Mouse (Mus musculus) spleen, postnatal 10 days (tissue): ENCODE measurements around the gene Keap1.
A peak's percentile ranks its signal among the peaks of the same experiment; 100 is the strongest.
"Not testable (repeated sequence)": the region's sequence is repeated elsewhere in the genome, so short reads cannot be mapped to it uniquely, and the experiment has no call there.

ENCODE experiments used
- DNase-seq, 2 experiments: peaks; one replicate each; pipeline ENCODE4 v3.0.0; 2021 to 2022; ENCODE audit warnings: low spot score in 2 of 2

Keap1 gene

DNA sequence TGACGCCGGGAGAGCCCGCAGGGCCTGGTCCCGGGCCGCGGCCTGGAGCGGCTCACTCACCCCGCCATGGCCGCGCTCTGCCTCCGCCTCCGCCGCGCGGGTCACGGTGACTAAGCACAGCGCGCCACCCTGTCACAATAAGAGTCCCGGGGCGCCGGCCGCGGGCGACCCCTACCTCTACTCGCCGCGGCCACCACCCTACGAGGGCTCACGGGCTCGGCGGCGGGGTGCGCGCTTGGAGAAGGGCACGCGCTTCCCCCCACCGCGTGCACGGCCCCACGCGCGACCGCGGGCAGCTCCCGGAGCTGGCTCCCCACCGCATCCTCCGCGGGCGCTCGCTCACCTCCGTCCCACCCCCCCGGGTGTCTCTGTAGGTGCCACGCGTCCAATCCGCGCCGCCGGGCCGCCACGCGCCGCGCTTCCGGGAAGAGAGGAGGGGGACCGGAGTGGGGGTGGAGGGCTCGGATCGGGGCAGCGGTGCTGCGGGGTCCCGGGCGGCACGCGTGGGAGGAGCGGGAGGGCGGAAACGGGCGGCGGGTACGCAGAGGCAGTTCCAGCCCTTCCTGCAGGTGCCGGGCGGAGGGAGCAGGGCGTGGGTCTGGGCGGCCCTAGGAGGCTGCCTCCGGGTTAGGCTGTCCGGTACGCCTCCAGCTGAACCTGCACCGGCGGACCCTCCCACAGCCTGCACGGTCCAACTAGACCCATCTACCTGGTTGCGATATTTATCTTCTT, at the start of gene Keap1:
Gene Keap1, minus strand, starts transcription at position 629 of the 732 bp plus-strand sequence.
- peak; percentile 90 to 91 for DNase-seq

- peak; percentile 54 to 57 for DNase-seq
Measured at GRCm38 (mm10) chr9:21288404-21289336, 49.5 kb upstream of the Keap1 start.

DNA sequence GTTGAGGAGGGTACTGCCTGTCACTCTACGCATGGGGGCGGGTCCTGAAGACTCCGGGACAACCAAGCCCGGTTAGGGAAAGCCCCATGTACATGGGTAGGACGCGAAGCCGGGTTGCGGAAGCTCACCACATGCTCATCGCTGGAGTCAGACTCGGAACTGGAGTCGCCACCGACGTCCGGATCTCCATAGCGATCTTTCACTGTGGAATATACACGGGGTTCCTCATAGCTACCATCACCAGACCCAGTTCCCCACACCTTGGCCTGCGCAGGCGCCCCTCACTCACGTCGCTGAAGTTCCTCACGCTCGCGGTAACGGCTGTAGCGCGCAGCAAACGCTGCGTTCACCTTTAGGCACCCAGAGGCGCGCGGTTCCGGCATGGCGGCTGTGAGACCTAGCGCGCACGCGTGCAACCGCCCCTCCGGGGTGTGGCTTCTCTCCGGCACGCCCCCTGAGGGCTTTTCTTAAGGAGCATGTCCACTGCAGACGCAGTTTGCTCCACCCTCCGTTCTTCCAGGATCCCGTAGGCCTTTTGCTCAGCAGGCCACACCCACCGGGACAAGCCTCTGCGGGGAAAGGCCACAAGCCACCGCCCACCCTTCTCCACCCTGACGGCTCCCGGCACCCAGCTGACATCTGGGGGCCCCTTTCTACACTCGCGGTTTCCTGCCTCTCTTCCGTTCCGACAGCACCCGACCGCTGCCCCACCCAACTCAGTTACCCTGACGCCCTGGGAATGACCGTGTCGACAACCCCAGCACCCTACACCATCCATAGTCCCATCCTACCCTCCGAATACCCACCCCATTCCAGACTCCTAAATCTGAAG, 48.6 kb upstream of the Keap1 start, which contains the start of gene Kri1:
Gene Kri1, minus strand, starts transcription at position 399 of the 832 bp plus-strand sequence.
- peak; percentile 98 for DNase-seq

DNA sequence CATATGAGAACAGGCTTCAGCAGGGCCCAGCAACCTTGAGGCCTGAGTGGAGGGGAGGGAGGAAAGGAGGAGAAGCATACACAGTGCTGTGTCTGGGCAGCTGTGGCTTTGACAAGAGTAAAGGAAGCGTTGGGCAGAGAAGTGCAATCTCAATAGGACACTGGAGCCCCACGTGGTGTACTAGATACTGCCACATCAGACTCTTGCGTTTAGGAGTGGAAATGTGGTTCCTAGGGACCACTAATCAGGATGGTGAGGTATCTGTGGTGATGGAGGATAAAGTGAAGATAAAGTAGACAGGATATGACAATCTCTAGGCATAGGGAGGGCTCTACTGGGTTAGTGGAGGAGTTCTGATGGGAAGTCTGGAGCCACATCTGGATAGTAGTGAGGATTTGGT, 47.6 kb upstream of the Keap1 start:
- no peak for DNase-seq

DNA sequence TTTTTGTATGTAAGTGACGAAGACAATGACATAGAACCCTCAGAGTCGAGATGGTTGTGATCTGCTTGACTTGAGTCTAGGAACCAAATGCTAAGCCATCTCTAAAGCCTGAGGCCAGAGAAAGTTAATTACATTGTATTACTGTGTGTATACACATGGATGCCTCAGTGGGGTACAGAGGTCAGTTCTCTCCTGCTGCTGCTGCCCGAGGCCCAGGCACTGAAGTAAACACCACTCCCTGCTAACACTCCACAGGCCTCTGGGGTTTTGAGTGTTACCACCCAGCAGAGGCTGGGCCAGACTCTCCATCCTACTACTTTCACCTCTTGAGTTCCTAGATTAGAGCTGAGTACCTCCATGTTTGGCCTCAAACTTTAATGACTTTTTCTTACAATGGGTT, 44.8 kb upstream of the Keap1 start:
- DNase-seq = no peak

DNA sequence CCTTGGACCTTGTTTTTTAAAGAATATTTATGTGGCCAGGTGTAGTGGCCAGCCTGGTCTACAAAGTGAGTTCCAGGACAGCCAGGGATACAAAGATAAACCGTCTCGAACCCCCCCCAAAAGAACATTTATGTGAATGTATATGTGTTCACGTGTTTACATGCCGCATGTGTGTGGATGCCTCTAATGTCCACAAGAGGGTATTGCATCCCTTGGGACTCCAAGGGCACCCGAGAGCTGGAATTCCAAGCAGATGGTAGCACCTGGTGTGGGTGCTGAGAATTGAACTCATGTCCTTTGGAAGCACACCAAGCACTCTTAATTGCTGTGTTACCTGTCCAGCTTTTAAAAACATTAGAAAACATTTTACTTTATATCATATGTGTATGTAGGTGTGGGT, 44.4 kb upstream of the Keap1 start:
- no peak for DNase-seq

GRCm38 (mm10) chr9:21277776-21278175, 38.6 kb upstream of the Keap1 start:
- DNase-seq = no peak

DNA sequence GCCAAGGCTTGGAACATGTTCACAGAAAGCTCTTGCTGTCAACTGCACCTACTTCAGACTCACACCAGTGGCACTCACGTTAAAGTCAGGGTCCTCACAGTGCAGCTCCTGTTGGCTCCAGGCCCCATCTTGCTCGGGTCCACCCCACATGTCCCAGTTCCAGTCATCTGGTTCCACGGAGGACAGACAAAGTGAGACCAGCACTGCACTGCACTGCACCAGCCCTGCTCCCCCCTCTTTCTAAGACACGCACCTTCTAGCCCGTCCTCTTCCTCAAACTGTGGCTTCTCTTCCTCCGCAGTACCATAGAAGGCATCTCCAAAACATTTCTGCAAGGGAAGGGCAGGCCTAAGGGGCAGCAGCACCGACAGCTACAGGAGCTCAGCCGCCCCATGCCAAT, 37.1 kb upstream of the Keap1 start:
- no peak for DNase-seq

DNA sequence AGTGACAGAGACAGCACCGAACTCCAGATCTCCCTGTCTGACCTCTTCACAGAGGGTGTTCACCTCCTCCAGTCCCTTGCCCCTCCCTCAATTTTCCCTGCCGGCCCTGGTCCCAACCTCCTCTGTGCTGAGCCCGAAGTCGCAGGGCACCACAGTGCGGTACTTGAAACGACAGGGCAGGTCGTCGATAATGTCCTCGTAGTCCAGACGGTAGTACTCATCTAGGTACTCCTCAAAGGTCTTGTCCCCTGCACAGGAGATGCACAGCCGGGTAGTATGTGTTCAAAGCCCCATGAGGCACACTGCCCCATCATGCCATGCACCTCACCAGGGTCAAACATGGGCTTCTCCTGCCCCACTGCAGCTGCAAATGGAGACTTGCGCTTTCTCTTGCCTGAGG, 36.6 kb upstream of the Keap1 start:
- DNase-seq = no peak

DNA sequence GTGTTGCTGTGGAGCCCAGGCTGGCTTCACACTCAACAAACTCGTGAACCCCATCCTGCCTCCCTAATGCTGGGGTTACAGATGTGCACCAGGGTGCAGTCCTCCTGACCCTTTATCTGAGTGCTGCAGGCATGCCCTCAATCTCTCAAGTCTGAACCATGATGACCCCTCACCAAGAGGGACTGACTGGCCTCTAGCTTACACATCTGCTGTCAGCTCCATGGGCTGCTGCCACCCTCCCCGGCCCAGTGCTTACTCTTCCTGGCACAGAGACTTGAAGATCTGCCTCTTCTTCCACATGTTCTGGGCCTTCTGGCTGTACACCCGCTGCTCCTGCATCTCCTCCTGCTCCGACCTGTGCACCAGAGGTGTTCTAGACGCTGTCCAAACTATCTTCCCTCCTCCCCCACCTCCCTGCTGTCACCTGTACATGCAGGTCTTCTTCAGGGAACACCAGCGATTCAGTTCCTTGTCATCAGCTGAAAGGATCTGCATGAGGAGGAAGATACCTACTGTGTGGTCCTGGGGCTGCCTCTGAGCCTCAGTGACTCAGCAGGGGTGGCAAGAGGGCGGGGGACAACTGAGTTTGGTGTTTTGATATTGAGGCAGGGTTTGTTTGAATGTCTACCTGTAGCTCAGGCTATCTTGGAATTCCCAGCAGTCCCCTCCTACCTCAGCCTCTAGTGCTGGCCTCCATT, 36.0 kb upstream of the Keap1 start:
- DNase-seq = no peak

GRCm38 (mm10) chr9:21274336-21274735, 35.2 kb upstream of the Keap1 start:
- no peak for DNase-seq

DNA sequence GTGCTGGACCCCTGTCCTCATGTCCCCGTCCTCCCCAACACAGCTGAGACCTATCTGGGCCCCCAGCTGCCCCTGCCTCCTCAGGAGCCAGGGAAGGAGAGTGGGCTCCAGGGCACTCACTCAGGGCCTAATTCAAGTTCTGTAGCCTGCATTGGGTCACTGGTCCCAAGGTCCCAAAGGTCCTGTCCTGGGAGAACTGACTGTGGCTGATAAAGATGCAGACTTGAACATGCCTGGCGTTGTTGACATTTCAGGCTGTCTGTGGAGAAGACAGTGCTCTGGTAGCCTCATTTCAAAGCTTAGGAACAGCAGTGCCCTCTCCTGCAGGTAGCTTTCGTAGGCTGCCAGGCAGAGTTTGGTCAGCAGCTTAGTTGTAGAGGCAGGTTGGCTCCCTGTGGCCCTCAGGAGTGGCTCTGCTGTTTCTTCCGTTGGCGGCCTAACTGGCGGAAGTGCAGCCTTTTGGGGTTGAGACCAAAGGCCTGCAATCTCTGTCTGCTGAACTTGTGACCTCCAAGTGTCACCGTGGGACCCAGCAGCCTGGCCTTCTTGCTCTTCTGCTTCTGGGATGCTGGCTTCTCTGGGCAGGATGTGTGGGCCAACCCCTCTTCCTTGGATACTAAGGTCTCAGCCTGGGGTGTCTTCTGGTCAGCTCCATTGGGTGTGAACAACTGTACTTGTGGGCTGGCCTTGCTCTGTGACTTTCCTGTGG, 34.5 kb upstream of the Keap1 start:
- no peak for DNase-seq

DNA sequence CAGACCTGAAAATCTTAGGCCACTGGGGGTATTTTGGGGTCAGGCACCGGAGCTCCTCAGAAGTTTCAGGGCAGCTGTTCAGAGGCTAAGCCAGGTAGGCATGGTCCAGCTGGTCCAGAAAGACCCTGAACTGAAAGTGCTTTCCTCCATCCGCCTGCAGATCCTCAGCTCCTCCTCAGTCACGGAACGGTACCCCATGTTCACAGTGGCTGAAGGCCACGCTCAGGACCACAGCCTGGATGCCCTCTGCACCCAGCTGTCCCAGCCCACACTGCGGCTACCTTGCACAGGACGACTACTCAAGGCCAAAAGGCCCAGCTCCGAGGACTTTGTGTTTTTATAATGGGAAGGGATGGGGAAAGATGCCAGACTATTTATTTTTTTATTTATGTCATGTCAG, 33.9 kb upstream of the Keap1 start:
- DNase-seq = no peak

- DNase-seq = no peak
Measured at GRCm38 (mm10) chr9:21272391-21272790, 33.2 kb upstream of the Keap1 start.

- not testable (repeated sequence) for DNase-seq
Measured at GRCm38 (mm10) chr9:21269590-21269989, 30.4 kb upstream of the Keap1 start.

DNA sequence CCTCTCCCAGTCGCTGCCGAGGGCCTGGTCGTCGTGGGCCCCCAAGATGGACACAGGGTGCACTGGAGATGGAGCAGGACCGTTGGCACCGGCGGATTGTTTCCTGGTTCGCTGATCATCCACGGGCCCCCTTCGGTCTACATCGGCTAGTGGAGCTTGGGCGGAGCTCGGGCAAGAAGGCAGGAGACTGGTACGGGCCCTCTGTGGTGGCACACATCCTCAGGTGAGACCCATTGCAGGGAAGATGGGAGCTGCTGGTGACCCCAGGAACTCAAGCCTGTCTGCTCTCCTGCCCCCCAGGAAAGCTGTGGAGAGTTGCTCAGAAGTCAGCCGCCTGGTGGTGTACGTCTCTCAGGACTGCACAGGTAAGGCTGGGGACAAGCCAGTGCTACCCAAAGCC, 29.1 kb upstream of the Keap1 start:
- DNase-seq = no peak

DNA sequence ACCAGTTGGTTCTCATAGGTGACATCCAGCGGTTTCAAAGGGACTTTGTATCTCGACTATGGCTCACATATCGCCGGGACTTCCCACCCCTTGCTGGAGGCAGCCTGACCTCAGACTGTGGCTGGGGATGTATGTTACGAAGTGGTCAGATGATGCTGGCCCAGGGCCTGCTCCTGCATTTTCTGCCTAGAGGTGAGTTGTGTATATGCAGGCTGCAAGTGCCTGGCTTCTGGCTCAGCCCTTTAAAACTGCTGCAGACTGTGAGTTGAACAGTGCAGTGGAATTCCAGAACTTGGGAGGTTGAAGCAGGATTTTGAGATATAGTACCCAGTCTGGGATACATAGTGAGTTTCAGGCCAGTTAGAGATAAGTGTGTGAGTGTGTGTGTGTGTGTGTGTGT, 27.7 kb upstream of the Keap1 start:
- DNase-seq = no peak

GRCm38 (mm10) chr9:21265611-21266010, 26.4 kb upstream of the Keap1 start:
- DNase-seq = peak in 1 of 2 experiments; percentile 43

DNA sequence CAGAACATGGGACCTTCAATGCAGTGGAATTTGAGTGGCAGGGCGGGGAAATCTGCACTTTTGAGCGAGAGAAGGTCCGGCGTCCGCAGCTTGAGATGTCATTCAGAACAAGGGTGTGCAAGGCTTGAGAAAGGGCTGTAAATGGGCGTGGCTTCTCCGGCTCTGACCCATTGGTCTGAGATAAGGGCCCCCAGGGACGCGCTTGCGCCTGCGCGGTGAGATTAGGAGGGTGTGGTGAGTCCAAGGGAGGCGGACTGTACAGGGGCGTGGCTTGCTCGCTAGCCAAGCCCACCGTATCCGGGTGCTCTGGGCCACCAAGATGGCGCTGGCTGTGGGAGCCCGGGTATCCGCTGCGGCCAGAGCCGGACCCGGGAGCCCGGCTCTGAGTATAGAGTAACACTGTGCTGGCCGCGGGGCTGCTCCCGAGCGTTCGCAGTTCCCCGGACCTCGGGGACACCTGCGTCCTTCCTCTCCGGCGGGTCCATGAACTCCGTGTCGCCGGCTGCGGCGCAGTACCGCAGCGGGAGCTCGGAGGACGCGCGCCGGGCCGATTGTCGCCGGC, 25.9 kb upstream of the Keap1 start, which contains the start of gene Atg4d:
Gene Atg4d, plus strand, starts transcription at position 294 of the 562 bp plus-strand sequence.
- peak; percentile 95 to 100 for DNase-seq
